Mouse (Mus musculus) forebrain, embryonic 12.5 days (tissue): ENCODE results near the gene Moap1. TPM values are rescaled to one million over a fixed set of nuclear protein-coding genes. Genes with fewer than 3 reads are reported as not detected.

Source experiments
- ATAC-seq: fragments of 200-750 bp; cut with Nextera tagmentation; 2 replicates; pipeline ENCODE4 v1.8.0; 2017; ENCODE audit warnings: moderate TSS enrichment; ENCODE audit not compliant: low FRiP score
- H3K27ac ChIP-seq: fragments of 300-500 bp; sonication (generic); 2 replicates; pipeline ENCODE4 v1.5.1; 2016; ENCODE audit warnings: mild to moderate bottlenecking
- H3K27me3 ChIP-seq: fragments of 300-500 bp; sonication (generic); 2 replicates; pipeline ENCODE4 v1.6.1; 2016; ENCODE audit warnings: mild to moderate bottlenecking
- H3K36me3 ChIP-seq: fragments of 300-500 bp; sonication (generic); replicated peaks from 2 replicates; pipeline ENCODE4 v1.6.1; 2016; ENCODE audit warnings: mild to moderate bottlenecking
- H3K4me1 ChIP-seq: fragments of 300-500 bp; sonication (generic); 2 replicates; pipeline ENCODE4 v1.6.1; 2016
- H3K4me2 ChIP-seq: fragments of 300-500 bp; sonication (generic); 2 replicates; pipeline ENCODE4 v1.6.1; 2016; ENCODE audit warnings: mild to moderate bottlenecking, moderate library complexity
- H3K4me3 ChIP-seq: fragments of 300-500 bp; sonication (generic); replicated peaks from 2 replicates; pipeline ENCODE4 v1.5.1; 2016; ENCODE audit warnings: mild to moderate bottlenecking
- H3K9ac ChIP-seq: fragments of 300-500 bp; sonication (generic); 2 replicates; pipeline ENCODE4 v1.6.1; 2016; ENCODE audit warnings: mild to moderate bottlenecking
- H3K9me3 ChIP-seq: fragments of 300-500 bp; sonication (generic); 2 replicates; pipeline ENCODE4 v1.6.1; 2016
- WGBS: fragments of 180-500 bp; shearing (Covaris S2); methylation state at CpG from one replicate; pipeline ENCODE4 v1.1.7; 2016; 5-methylcytosine and 5-hydroxymethylcytosine counted together
- polyA plus RNA-seq: library from polyadenylated mRNA; unstranded; fragments of >200 nt; fragmentation: Nextera tagmentation; extraction: Ambion mirVana; gene quantifications from 2 replicates; pipeline ENCODE4 v1.2.1, GENCODE M21; 2016

Gene Moap1
- polyA plus RNA-seq, 1 experiment from 2014 or later = 33.4 TPM

GRCm38 (mm10) chr12:102713153-102713865, 30.2 kb downstream of the Moap1 start:
- no peaks in the 10 kb centered on the region for H3K27me3 ChIP-seq
- no peaks in the 10 kb centered on the region for H3K9me3 ChIP-seq
- H3K36me3 ChIP-seq = no peaks in the 10 kb centered on the region
- no peak overlapping the region for H3K4me2 ChIP-seq
- ATAC-seq = no peak
- no peak overlapping the region for H3K27ac ChIP-seq
- no peaks in the 10 kb centered on the region for H3K4me1 ChIP-seq
- 81% methylated on average over 20 of the region's 20 CpGs for WGBS
- no peak overlapping the region for H3K9ac ChIP-seq
- H3K4me3 ChIP-seq = no peak overlapping the region

- Histone ChIP-seq H3K4me1 (peaks cover 1% of the 10 kb centered on the region), H3K9me3 (no peaks in the 10 kb centered on the region), H3K4me3 (no peak overlapping the region), H3K9ac (no peak overlapping the region), H3K27ac (no peak overlapping the region), H3K36me3 (no peaks in the 10 kb centered on the region), H3K27me3 (peaks cover 14% of the 10 kb centered on the region; the same call in 1 of the 2 replicates), H3K4me2 (no peak overlapping the region)
- no peak for ATAC-seq
- WGBS = 66% methylated on average over 4 of the region's 4 CpGs
Measured at GRCm38 (mm10) chr12:102710851-102711375, 32.5 kb downstream of the Moap1 start.

GRCm38 (mm10) chr12:102709896-102710295, 33.6 kb downstream of the Moap1 start:
- Histone ChIP-seq H3K27me3 (peaks cover 14% of the 10 kb centered on the region; the same call in 1 of the 2 replicates), H3K9ac (no peak overlapping the region), H3K9me3 (no peaks in the 10 kb centered on the region), H3K4me2 (no peak overlapping the region), H3K27ac (no peak overlapping the region), H3K36me3 (no peaks in the 10 kb centered on the region), H3K4me3 (no peak overlapping the region), H3K4me1 (peaks cover 10% of the 10 kb centered on the region)
- WGBS = 86% methylated on average over 5 of the region's 5 CpGs
- ATAC-seq = no peak

- Histone ChIP-seq H3K36me3 (no peaks in the 10 kb centered on the region), H3K9me3 (no peaks in the 10 kb centered on the region), H3K4me3 (no peak overlapping the region), H3K9ac (no peak overlapping the region), H3K4me1 (peaks cover 22% of the 10 kb centered on the region), H3K27me3 (peaks cover 14% of the 10 kb centered on the region; the same call in 1 of the 2 replicates), H3K4me2 (no peak overlapping the region), H3K27ac (no peak overlapping the region)
- 79% methylated on average over 11 of the region's 11 CpGs for WGBS
- ATAC-seq = no peak
Measured at GRCm38 (mm10) chr12:102708220-102708619, 35.2 kb downstream of the Moap1 start.

GRCm38 (mm10) chr12:102706833-102707463, 36.5 kb downstream of the Moap1 start:
- Histone ChIP-seq H3K4me1 (peaks cover 35% of the 10 kb centered on the region), H3K27ac (no peak overlapping the region), H3K36me3 (no peaks in the 10 kb centered on the region), H3K9me3 (no peaks in the 10 kb centered on the region), H3K4me2 (no peak overlapping the region), H3K9ac (no peak overlapping the region), H3K27me3 (peaks cover 14% of the 10 kb centered on the region; the same call in 1 of the 2 replicates), H3K4me3 (no peak overlapping the region)
- ATAC-seq = no peak
- 91% methylated on average over 10 of the region's 10 CpGs for WGBS

- 0 out of 2 replicates have a peak overlapping the region, but pooled peaks have one; percentile 83 for H3K9ac ChIP-seq
- peak overlapping the region; percentile 91 for H3K4me2 ChIP-seq
- H3K9me3 ChIP-seq = no peaks in the 10 kb centered on the region
- H3K4me1 ChIP-seq = peaks cover 37% of the 10 kb centered on the region
- peaks cover 14% of the 10 kb centered on the region; the same call in 1 of the 2 replicates for H3K27me3 ChIP-seq
- H3K4me3 ChIP-seq = peak overlapping the region; percentile 82
- no peaks in the 10 kb centered on the region for H3K36me3 ChIP-seq
- WGBS = 70% methylated on average over 6 of the region's 6 CpGs
- no peak overlapping the region for H3K27ac ChIP-seq
- no peak for ATAC-seq
Measured at GRCm38 (mm10) chr12:102705906-102706640, 37.4 kb downstream of the Moap1 start.

- Histone ChIP-seq H3K27ac (peak overlapping the region; percentile 86), H3K9ac (peak overlapping the region; percentile 83), H3K27me3 (peaks cover 14% of the 10 kb centered on the region; the same call in 1 of the 2 replicates), H3K36me3 (no peaks in the 10 kb centered on the region), H3K4me2 (peak overlapping the region; percentile 91), H3K4me1 (peaks cover 41% of the 10 kb centered on the region), H3K4me3 (peak overlapping the region; percentile 82), H3K9me3 (no peaks in the 10 kb centered on the region)
- WGBS = 2% methylated on average over 45 of the region's 45 CpGs
- ATAC-seq = peak; percentile 82
Measured at GRCm38 (mm10) chr12:102705216-102705871, 38.1 kb downstream of the Moap1 start.

GRCm38 (mm10) chr12:102704457-102705198, 38.8 kb downstream of the Moap1 start, which contains the start of gene Itpk1:
Gene Itpk1 (minus strand): TSS chr12:102704930.
- H3K4me3 ChIP-seq = peak within 1 kb of the TSS; percentile 82
- peaks cover 47% of the 10 kb centered on the region for H3K4me1 ChIP-seq
- peaks cover 14% of the 10 kb centered on the region; the same call in 1 of the 2 replicates for H3K27me3 ChIP-seq
- H3K9ac ChIP-seq = peak within 1 kb of the TSS; percentile 83
- H3K4me2 ChIP-seq = peak within 1 kb of the TSS; percentile 91
- peak within 1 kb of the TSS; percentile 86 for H3K27ac ChIP-seq
- WGBS = under 1% methylated on average over 66 of the region's 105 CpGs
- no peaks in the 10 kb centered on the region for H3K9me3 ChIP-seq
- ATAC-seq = peak; percentile 90
- H3K36me3 ChIP-seq = no peaks in the 10 kb centered on the region

- peak overlapping the region; percentile 82 for H3K4me3 ChIP-seq
- peak overlapping the region; percentile 83 for H3K9ac ChIP-seq
- H3K9me3 ChIP-seq = no peaks in the 10 kb centered on the region
- H3K4me2 ChIP-seq = peak overlapping the region; percentile 91
- WGBS = 2% methylated on average over 17 of the region's 17 CpGs
- peak overlapping the region; percentile 75 for H3K27ac ChIP-seq
- H3K4me1 ChIP-seq = peaks cover 54% of the 10 kb centered on the region
- H3K27me3 ChIP-seq = peaks cover 14% of the 10 kb centered on the region; the same call in 1 of the 2 replicates
- H3K36me3 ChIP-seq = no peaks in the 10 kb centered on the region
- peak; percentile 17 for ATAC-seq
Measured at GRCm38 (mm10) chr12:102703921-102704408, 39.5 kb downstream of the Moap1 start.

- Histone ChIP-seq H3K27ac (peak overlapping the region; percentile 71), H3K27me3 (peaks cover 14% of the 10 kb centered on the region; the same call in 1 of the 2 replicates), H3K4me2 (peak overlapping the region; percentile 91), H3K9ac (peak overlapping the region; percentile 83), H3K4me1 (peaks cover 59% of the 10 kb centered on the region), H3K36me3 (no peaks in the 10 kb centered on the region), H3K4me3 (peak overlapping the region; percentile 82), H3K9me3 (no peaks in the 10 kb centered on the region)
- no peak for ATAC-seq
- 23% methylated on average over 6 of the region's 6 CpGs for WGBS
Measured at GRCm38 (mm10) chr12:102703441-102703840, 40.0 kb downstream of the Moap1 start.

- Histone ChIP-seq H3K4me1 (peaks cover 63% of the 10 kb centered on the region), H3K9ac (peak overlapping the region; percentile 83), H3K4me3 (peak overlapping the region; percentile 82), H3K27ac (peak overlapping the region; percentile 71), H3K9me3 (no peaks in the 10 kb centered on the region), H3K4me2 (peak overlapping the region; percentile 91), H3K36me3 (no peaks in the 10 kb centered on the region), H3K27me3 (peaks cover 13% of the 10 kb centered on the region; the same call in 1 of the 2 replicates)
- 5% methylated on average over 4 of the region's 4 CpGs for WGBS
- no peak for ATAC-seq
Measured at GRCm38 (mm10) chr12:102703111-102703412, 40.4 kb downstream of the Moap1 start.
